ENCODE assay signal across 8 mouse cellular contexts in genomic region chr13:104285737-104286311, GRCm38 (mm10). TPM values are rescaled to one million over a fixed set of nuclear protein-coding genes. Genes with fewer than 3 reads are reported as not detected.
DNase-seq lines count a peak whose midpoint lies in the region; ATAC-seq lines count a peak whose summit lies in the region.

No protein-coding gene starts in this region.

- peak overlapping the region; percentile 59 for H3K9ac ChIP-seq in liver, embryonic 11.5 days (ENCODE audit: low read depth, low read length)

- H3K27ac ChIP-seq in liver, embryonic 11.5 days (ENCODE audit: low read depth, low read length): no peak overlapping the region; the same call in 1 of the 2 replicates

- H3K36me3 ChIP-seq in liver, embryonic 11.5 days (ENCODE audit: control insufficient read depth, insufficient read depth, low read length): no peaks in the 10 kb centered on the region

- H3K4me1 ChIP-seq in liver, embryonic 11.5 days (replicated peaks; ENCODE audit: control insufficient read depth, insufficient read depth, low read length): peaks cover 13% of the 10 kb centered on the region

- H3K4me3 ChIP-seq in liver, embryonic 11.5 days (ENCODE audit: low read depth, low read length): peak overlapping the region; percentile 64

- H3K9me3 ChIP-seq in liver, embryonic 11.5 days (ENCODE audit: control insufficient read depth, low read length): no peaks in the 10 kb centered on the region

- ATAC-seq in liver, embryonic 11.5 days (replicated peaks; ENCODE audit: low FRiP score): no peak

- DNase-seq in spleen, postnatal 36 days (ENCODE audit: low spot score in 2 of 2): peak; percentile 2 to 16
- no peak for DNase-seq in spleen, adult 18-20 months
- peak; percentile 23 to 34 for DNase-seq in cerebellum, postnatal 25 days
- DNase-seq in heart, adult 18-20 months: peak; percentile 52 to 67
- DNase-seq in kidney, adult 11 months: peak; percentile 50
- peak; percentile 31 for DNase-seq in liver, embryonic 11.5 days (ENCODE audit: low spot score)
- peak; percentile 71 for DNase-seq in naive thymus-derived CD4-positive, alpha-beta T cell, adult 2 months (ENCODE audit: low read depth)
- DNase-seq in yolk sac, embryonic 10.5 days (ENCODE audit: low spot score): peak; percentile 32

- under 1% methylated on average over 10 of the region's 10 CpGs for WGBS in liver, embryonic 11.5 days

- no peaks in the 10 kb centered on the region for H3K27me3 ChIP-seq in liver, embryonic 11.5 days (replicated peaks; ENCODE audit: control insufficient read depth, insufficient read depth, low read length)

- peak overlapping the region; percentile 82 for H3K4me2 ChIP-seq in liver, embryonic 11.5 days

RNA-seq across cellular contexts. Expression of gene Adamts6, which starts 1.8 kb away (rescaled TPM):
- total RNA-seq in heart, adult 18-20 months (2021): 1 to 10 TPM; 1.5 to 3.7 TPM
- polyA plus RNA-seq in liver, embryonic 11.5 days (2014; fragmentation: Nextera tagmentation; extraction: Ambion mirVana): 0.82 and 0.95 TPM in 2 replicates

RNA-seq across cellular contexts. Expression of gene Ppwd1, which starts 57.2 kb away (rescaled TPM):
- 1 to 10 TPM; 6.2 to 7.1 TPM for total RNA-seq in heart, adult 18-20 months (2021)
- 17.0 and 18.4 TPM in 2 replicates for polyA plus RNA-seq in liver, embryonic 11.5 days (2014; fragmentation: Nextera tagmentation; extraction: Ambion mirVana)

RNA-seq across cellular contexts. Expression of gene Cenpk, which starts 57.4 kb away (rescaled TPM):
- total RNA-seq in heart, adult 18-20 months (2021): under 1 TPM in 1 of 2 experiments, not detected in 1; 0.77 TPM
- polyA plus RNA-seq in liver, embryonic 11.5 days (2014; fragmentation: Nextera tagmentation; extraction: Ambion mirVana): 94.9 and 100.0 TPM in 2 replicates

Comparison
In these comparisons a context has a peak if more than half of its experiments do, and no peak if none do; other contexts are left out.
1. DNase-seq: peak in spleen, postnatal 36 days (2 of 2), cerebellum, postnatal 25 days (2 of 2), heart, adult 18-20 months (2 of 2), kidney, adult 11 months (single experiment), liver, embryonic 11.5 days (single experiment), naive thymus-derived CD4-positive, alpha-beta T cell, adult 2 months (single experiment) and yolk sac, embryonic 10.5 days (single experiment); none in spleen, adult 18-20 months (0 of 2).